Comparison of ENCODE assay signal across 8 mouse cellular contexts in genomic region chr9:65631354-65632021, GRCm38 (mm10). TPM values are rescaled to one million over a fixed set of nuclear protein-coding genes. Genes with fewer than 3 reads are reported as not detected.
A peak's percentile ranks its signal among the peaks of the same experiment; 100 is the strongest.
DNase-seq lines count a peak whose midpoint lies in the region; ATAC-seq lines count a peak whose summit lies in the region.

No protein-coding gene starts in this region.

- peak overlapping the region; percentile 64 for H3K4me3 ChIP-seq in liver, embryonic 12.5 days

- no peaks in the 10 kb centered on the region for H3K36me3 ChIP-seq in liver, embryonic 12.5 days

- no peaks in the 10 kb centered on the region for H3K9me3 ChIP-seq in liver, embryonic 12.5 days (replicated peaks)

- peak overlapping the region; percentile 86 for H3K4me2 ChIP-seq in liver, embryonic 12.5 days

- 8% methylated on average over 16 of the region's 16 CpGs for WGBS in liver, embryonic 12.5 days (ENCODE audit: insufficient replicate concordance)

- H3K27ac ChIP-seq in liver, embryonic 12.5 days = peak overlapping the region; percentile 60; the same call in 1 of the 2 replicates

- no peak for ATAC-seq in CD4-positive, CD25-positive, alpha-beta regulatory T cell, adult 4 months
- peak; percentile 42 for ATAC-seq in granulocyte monocyte progenitor cell, adult 5-6 weeks (replicated peaks; ENCODE audit: poor library complexity, severe bottlenecking)
- 0 out of 2 replicates have a peak, but pooled peaks have one; percentile 30 for ATAC-seq in liver, embryonic 12.5 days

- peak; percentile 14 for DNase-seq in CD4-positive, CD25-positive, alpha-beta regulatory T cell, adult 2 months (ENCODE audit: low read depth, low spot score)
- peak; percentile 98 for DNase-seq in 416B (ENCODE audit: low read depth)
- DNase-seq in right cerebral cortex, adult 18-20 months = no peak
- no peak for DNase-seq in frontal cortex, postnatal 10 days (ENCODE audit: low spot score in 2 of 2)
- DNase-seq in spleen, postnatal 4 days (ENCODE audit: low spot score in 2 of 2) = no peak

- H3K27me3 ChIP-seq in liver, embryonic 12.5 days (replicated peaks) = peaks cover 75% of the 10 kb centered on the region

- H3K9ac ChIP-seq in liver, embryonic 12.5 days = peak overlapping the region; percentile 67

- H3K4me1 ChIP-seq in liver, embryonic 12.5 days = peaks cover 29% of the 10 kb centered on the region

RNA-seq across cellular contexts. Expression of gene Rbpms2, which starts 2.0 kb away (rescaled TPM):
- 1 to 10 TPM in 1 of 2 experiments, under 1 TPM in 1; 0.23 to 3.0 TPM for polyA plus RNA-seq in CD4-positive, CD25-positive, alpha-beta regulatory T cell, adult 4 months (2017; shearing (Covaris generic))
- 7.5 TPM in 1 of 2 replicates, not detected in the other for total RNA-seq in granulocyte monocyte progenitor cell, adult 5-6 weeks (2014; fragmentation: Nextera tagmentation)
- 0.67 TPM in 1 of 2 replicates, not detected in the other for total RNA-seq in granulocyte monocyte progenitor cell, adult 5-6 weeks (2017)
- polyA plus RNA-seq in liver, embryonic 12.5 days (2016; fragmentation: Nextera tagmentation; extraction: Ambion mirVana) = 19.2 and 19.3 TPM in 2 replicates

RNA-seq across cellular contexts. Expression of gene Oaz2, which starts 36.3 kb away (rescaled TPM):
- 10 to 100 TPM; 28.1 to 40.3 TPM for polyA plus RNA-seq in CD4-positive, CD25-positive, alpha-beta regulatory T cell, adult 4 months (2017; shearing (Covaris generic))
- total RNA-seq in granulocyte monocyte progenitor cell, adult 5-6 weeks (2014; fragmentation: Nextera tagmentation) = 33.6 and 40.3 TPM in 2 replicates
- total RNA-seq in granulocyte monocyte progenitor cell, adult 5-6 weeks (2017) = 35.3 and 44.5 TPM in 2 replicates
- polyA plus RNA-seq in liver, embryonic 12.5 days (2016; fragmentation: Nextera tagmentation; extraction: Ambion mirVana) = 70.3 and 71.0 TPM in 2 replicates

RNA-seq across cellular contexts. Expression of gene Pif1, which starts 44.5 kb away (rescaled TPM):
- polyA plus RNA-seq in CD4-positive, CD25-positive, alpha-beta regulatory T cell, adult 4 months (2017; shearing (Covaris generic)) = 1 to 10 TPM in 1 of 2 experiments, under 1 TPM in 1; 0.73 to 1.1 TPM
- total RNA-seq in granulocyte monocyte progenitor cell, adult 5-6 weeks (2014; fragmentation: Nextera tagmentation) = 5.3 and 5.4 TPM in 2 replicates
- 8.7 and 13.2 TPM in 2 replicates for total RNA-seq in granulocyte monocyte progenitor cell, adult 5-6 weeks (2017)
- 16.1 and 17.4 TPM in 2 replicates for polyA plus RNA-seq in liver, embryonic 12.5 days (2016; fragmentation: Nextera tagmentation; extraction: Ambion mirVana)

RNA-seq across cellular contexts. Expression of gene Plekho2, which starts 51.6 kb away (rescaled TPM):
- polyA plus RNA-seq in CD4-positive, CD25-positive, alpha-beta regulatory T cell, adult 4 months (2017; shearing (Covaris generic)) = 10 to 100 TPM; 53.6 to 81.0 TPM
- total RNA-seq in granulocyte monocyte progenitor cell, adult 5-6 weeks (2014; fragmentation: Nextera tagmentation) = 15.4 and 20.2 TPM in 2 replicates
- 7.1 and 12.6 TPM in 2 replicates for total RNA-seq in granulocyte monocyte progenitor cell, adult 5-6 weeks (2017)
- polyA plus RNA-seq in liver, embryonic 12.5 days (2016; fragmentation: Nextera tagmentation; extraction: Ambion mirVana) = 37.2 and 39.1 TPM in 2 replicates

Comparison
In these comparisons a context has a peak if more than half of its experiments do, and no peak if none do; other contexts are left out.
1. DNase-seq: peak in CD4-positive, CD25-positive, alpha-beta regulatory T cell, adult 2 months (single experiment) and 416B (single experiment); none in right cerebral cortex, adult 18-20 months (single experiment), frontal cortex, postnatal 10 days (0 of 2) and spleen, postnatal 4 days (0 of 2).